Mouse (Mus musculus) granulocyte monocyte progenitor cell, adult 5-6 weeks (primary cell): ENCODE data around the gene Rhbdf2. TPM values are rescaled to one million over a fixed set of nuclear protein-coding genes. Genes with fewer than 3 reads are reported as not detected.

Experiments
- ATAC-seq: replicated peaks from 2 replicates; pipeline ENCODE4 v1.8.0; 2016; ENCODE audit warnings: mild to moderate bottlenecking, moderate TSS enrichment, inconsistent platforms; ENCODE audit not compliant: poor library complexity, severe bottlenecking
- total RNA-seq, 2 experiments: library from RNA; stranded (forward) in 1 of 2; stranded (reverse) in 1 of 2; fragments of 200-712, 200-1000 nt in 1 of 2; fragments of >200 nt in 1 of 2; fragmentation: Nextera tagmentation in 1 of 2; gene quantifications; 2 replicates each; pipeline ENCODE4 v1.2.3; 2014 to 2017

The Rhbdf2 gene
- total RNA-seq, 2 experiments from 2014 or later: 2.9 to 7.3 TPM

GRCm38 (mm10) chr11:116596766-116597165, 30.1 kb downstream of the Rhbdf2 start:
- ATAC-seq: no peak

DNA sequence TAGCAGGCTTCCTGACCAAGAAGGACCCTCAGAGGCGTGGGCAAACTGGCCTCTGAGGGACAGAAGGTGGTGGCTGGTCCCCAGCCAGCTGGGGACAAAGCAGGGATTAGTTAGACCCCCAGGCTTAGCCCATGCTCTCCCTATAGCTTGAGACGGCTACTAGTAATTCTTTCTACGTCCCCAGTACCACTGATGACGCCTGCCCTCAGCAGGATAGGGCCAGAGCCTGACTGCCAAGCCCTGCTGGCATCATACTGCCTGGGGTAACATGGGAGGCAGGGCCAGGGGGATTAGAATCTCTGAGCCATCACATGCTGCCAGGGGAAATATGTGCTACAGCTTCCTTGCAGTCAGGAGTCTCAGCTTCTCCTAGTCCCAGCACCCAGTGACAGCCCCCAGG, 33.5 kb downstream of the Rhbdf2 start:
- no peak for ATAC-seq

- peak; percentile 97 for ATAC-seq
These were observed 34.4 kb downstream of the Rhbdf2 start for GRCm38 (mm10) chr11:116592428-116592827.

DNA sequence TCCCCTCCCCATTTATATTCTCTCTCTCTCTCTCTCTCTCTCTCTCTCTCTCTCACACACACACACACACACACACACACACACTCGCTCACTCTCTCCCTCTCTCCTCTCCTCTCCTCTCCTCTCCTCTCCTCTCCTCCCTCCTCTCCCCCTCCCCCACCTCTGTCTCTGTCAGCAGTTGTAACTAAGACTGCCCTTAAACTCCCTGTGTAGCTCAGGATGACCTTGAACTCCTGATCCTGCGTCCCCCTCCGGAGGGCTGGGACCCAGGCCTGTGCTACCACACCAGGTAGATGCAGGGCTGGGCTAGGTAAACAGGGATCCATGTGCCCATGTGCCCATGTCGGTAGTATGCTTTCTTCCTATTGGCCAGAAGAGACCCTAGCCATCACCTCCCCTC, 35.2 kb downstream of the Rhbdf2 start:
- ATAC-seq: no peak

DNA sequence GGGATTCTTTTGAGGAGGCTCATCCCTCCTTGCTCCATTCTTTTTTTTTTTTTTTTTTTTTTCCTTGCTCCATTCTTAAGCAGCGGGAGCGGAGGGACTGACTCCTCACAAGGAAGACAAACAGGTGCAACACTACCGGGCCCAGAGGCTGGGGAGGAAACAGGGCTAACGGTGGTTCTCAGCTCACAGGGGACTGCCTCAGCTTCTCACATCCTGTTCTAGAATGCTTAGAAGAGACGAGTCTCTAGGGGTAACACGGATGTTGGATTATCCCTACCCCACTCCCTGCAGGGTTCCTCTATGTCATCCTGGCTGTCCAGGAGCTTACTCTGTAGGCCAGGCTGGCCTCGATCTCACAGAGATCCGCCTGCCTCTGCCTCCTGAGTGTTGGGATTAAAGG, 37.2 kb downstream of the Rhbdf2 start:
- ATAC-seq: no peak

DNA sequence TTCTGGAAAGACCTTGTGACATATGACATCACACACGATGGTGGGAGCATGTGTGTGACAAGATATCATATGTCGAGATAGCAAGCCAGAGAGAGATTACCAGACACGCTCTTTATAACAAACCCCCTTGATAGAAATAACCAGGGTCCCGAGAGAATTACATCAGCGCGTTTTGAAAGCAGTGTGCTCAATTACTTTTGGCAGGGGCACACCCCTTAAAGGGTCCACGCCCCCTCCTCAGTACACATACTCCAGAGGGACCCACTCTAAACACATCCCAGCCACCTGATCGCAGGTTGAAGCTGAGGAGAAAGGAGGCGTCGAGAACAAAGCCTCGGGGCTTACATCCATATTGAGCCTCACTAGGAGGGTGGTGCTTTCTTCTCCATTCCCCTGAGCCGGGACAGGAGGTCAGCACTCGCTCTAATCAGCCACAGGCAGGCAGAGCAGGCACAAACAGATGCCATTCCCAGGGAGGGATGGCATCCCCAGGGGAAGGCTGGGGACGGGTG, 37.7 kb downstream of the Rhbdf2 start:
- no peak for ATAC-seq

GRCm38 (mm10) chr11:116586801-116587631, 39.8 kb downstream of the Rhbdf2 start:
- peak; percentile 89 for ATAC-seq

DNA sequence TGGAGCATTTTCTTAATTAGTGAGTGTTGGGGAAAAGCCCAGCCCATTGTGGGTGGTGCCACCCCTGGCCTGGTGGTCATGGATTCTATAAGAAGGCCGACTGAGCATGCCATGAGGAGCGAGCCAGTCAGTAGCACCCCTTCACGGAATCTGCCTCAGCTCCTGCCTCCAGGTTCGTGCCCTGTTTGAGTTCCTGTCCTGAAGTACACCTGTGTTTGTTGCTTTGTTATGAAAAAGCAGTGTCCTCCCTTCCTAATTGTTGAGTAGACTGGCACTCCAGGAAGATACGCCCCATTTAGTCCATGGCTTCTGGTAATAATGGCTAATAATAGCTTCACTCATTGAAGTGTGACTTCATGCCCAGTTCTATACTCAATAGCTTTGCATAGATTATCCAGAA, 40.5 kb downstream of the Rhbdf2 start, which contains the start of gene Aanat:
Aanat (plus strand) TSS at position 123 of the 400 bp plus-strand sequence.
- ATAC-seq: no peak

GRCm38 (mm10) chr11:116585682-116586081, 41.1 kb downstream of the Rhbdf2 start:
- ATAC-seq: no peak

GRCm38 (mm10) chr11:116581376-116581814, 45.4 kb downstream of the Rhbdf2 start, which contains the start of gene Ube2o:
Ube2o (minus strand) TSS chr11:116581447.
- peak; percentile 97 for ATAC-seq

DNA sequence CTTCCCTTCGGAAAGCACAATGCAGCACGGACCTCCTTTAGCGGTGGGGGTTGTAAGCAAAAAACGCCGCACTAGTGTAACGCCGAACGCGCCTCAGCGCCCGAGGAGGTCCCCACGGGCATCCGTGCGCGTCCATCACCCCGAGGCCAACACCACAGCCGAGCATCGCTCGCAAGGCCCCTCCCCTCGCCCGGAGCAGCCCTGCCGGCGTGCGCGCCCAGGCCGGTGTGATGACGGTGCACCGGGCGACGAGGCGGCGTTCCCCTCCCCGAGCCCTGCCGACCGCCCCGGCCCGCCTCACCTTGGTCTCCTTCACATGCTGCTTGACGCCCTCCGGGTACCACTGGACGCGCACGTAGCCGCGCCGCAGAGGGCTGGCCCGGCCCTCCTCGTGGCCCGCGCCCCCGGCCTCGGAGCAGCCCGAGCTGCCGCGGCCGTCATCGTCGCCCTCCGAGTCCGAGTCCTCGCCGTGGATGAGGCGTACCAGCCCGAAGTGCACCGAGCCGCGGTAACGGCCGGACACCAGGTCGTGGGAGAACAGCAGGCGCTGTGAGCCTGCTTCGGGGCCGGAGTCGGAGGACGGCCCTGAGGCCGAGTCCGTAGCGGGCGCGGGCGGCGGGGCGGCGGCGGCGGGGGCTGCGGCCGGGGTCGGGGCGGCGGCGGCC, 46.0 kb downstream of the Rhbdf2 start:
- peak; percentile 59 for ATAC-seq

DNA sequence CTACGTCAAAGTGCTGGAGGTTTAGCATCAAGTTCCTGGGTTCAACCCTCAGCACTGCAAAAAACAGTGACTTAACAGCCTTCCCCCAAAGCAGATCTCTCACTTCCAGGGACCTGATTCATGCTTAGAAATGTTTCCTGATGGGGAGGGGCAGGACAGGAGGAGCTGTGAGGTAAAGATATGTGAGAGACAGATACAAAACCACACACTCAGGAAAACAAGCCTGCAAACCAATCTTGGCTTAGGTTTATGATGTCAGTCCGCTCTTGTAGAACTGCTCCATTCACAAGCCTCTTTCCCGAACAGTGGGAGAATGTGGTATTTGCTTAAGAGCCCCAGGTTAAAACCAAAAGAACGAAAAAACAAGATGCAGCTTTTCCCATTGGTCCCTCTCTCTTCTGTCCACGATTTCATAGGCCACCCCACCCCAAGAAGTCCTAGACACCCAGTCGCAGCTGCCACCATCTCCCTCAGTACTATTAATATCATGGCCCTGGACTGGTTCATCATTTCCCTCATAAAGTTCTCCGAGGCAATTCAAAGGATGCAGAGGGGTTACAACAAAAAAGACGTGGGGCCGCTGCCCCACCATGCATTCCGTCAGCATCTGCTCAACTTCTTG, 46.7 kb downstream of the Rhbdf2 start:
- no peak for ATAC-seq

DNA sequence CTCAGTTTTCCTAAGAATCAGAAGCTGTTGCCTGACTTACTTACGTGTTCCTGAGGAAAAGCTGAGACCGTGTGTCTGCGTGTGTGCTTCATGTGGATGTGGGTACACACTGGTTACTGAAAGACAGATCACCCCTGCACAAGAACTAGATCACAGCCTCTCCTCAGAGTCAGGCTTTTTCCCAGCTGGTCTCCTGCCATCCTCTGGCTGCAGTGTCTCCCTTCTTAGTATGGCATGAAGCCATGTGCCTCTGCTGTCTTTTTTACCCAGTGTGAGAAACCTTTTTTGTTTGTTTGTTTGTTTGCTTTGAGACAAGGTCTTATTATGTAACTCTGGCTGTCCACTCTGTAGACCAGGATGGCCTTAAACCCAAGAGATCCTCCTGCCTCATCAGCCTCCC, 47.5 kb downstream of the Rhbdf2 start:
- no peak for ATAC-seq

GRCm38 (mm10) chr11:116575396-116575795, 51.4 kb downstream of the Rhbdf2 start:
- ATAC-seq: no peak

DNA sequence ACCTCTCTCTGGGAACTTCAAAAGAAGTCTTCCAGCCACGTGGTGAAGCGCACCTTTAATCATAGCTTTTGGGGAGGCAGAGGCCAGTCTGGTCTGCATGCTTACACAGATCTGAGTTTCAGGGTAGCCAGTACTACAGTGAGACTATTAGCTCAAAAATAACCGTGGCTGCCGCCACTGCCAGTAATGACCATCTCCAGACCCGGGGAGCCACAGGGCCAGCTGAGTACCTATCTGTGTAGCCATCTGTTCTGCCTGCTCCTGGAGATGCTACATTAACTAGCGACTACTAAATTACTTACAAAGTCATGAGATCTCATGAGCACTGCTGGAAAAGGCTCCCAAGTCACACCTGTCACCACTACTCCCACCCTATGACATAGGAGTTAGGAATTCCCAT, 51.8 kb downstream of the Rhbdf2 start:
- no peak for ATAC-seq

GRCm38 (mm10) chr11:116574486-116574885, 52.3 kb downstream of the Rhbdf2 start:
- no peak for ATAC-seq

DNA sequence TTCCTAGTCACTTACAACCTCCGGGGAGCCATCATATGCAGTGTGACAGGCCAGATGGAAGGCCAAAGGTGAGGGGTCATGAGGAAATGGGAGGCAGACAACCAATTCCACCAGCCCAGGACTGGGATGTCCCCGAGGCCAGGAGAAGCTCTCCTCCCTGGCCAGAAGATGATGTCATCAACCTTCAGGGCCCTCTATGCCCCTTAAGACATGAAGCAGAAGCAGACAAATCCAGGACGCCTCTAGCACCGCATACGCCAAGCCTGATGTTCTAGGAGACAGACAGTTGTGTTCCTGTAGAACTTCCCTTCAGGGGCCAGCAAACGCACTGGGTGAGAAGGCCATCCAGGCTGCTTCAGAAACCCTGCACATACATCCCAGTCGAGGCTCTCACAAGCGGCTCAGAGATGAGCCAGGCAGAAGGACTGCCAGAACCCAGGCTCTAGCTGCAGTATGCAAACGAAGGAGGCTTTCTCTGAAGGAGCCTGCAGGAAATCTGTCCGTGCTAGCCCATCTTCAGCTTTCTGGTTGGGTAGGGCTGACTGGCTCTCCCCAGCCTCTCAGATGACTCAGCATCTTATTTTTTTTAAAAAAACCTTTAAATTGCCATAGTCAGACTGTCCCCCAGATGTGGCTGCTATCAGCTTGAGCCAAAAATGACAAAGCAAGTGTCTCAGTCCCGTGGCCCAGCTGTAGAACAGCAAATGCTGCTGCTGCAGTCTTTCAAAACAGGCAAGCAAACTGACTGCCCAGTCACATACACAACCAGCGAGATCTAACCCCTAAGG, 53.9 kb downstream of the Rhbdf2 start:
- no peak for ATAC-seq

- no peak for ATAC-seq
These were observed 54.8 kb downstream of the Rhbdf2 start for GRCm38 (mm10) chr11:116571767-116572679.

- no peak for ATAC-seq
These were observed 56.0 kb downstream of the Rhbdf2 start for GRCm38 (mm10) chr11:116570821-116571220.
